Mouse (Mus musculus) lung, embryonic 16.5 days (tissue): ENCODE data around the gene Adck1. TPM values are rescaled to one million over a fixed set of nuclear protein-coding genes. Genes with fewer than 3 reads are reported as not detected.

Experiments
- ATAC-seq: fragments of 200-750 bp; cut with Nextera tagmentation; 2 replicates; pipeline ENCODE4 v1.8.0; 2017; ENCODE audit warnings: low read depth, mild to moderate bottlenecking, moderate library complexity
- H3K27ac ChIP-seq: fragments of 300-500 bp; sonication (generic); 2 replicates; pipeline ENCODE4 v1.5.1; 2014; ENCODE audit warnings: mild to moderate bottlenecking, control low read depth, low read length
- H3K27me3 ChIP-seq: fragments of 300-500 bp; sonication (generic); 2 replicates; pipeline ENCODE4 v1.6.1; 2014; ENCODE audit warnings: low read depth, low read length, mixed read lengths; ENCODE audit not compliant: control insufficient read depth, insufficient read depth
- H3K36me3 ChIP-seq: fragments of 300-500 bp; sonication (generic); 2 replicates; pipeline ENCODE4 v1.6.1; 2014; ENCODE audit warnings: low read length; ENCODE audit not compliant: control insufficient read depth, insufficient read depth
- H3K4me1 ChIP-seq: fragments of 300-500 bp; sonication (generic); replicated peaks from 2 replicates; pipeline ENCODE4 v1.6.1; 2014; ENCODE audit warnings: low read length, mixed read lengths; ENCODE audit not compliant: control insufficient read depth, insufficient read depth
- H3K4me2 ChIP-seq: fragments of 300-500 bp; sonication (generic); 2 replicates; pipeline ENCODE4 v1.6.1; 2014; ENCODE audit warnings: low read depth, low read length, control low read depth
- H3K4me3 ChIP-seq: fragments of 300-500 bp; sonication (generic); 2 replicates; pipeline ENCODE4 v1.5.1; 2014; ENCODE audit warnings: mild to moderate bottlenecking, low read length, control low read depth
- H3K9ac ChIP-seq: fragments of 300-500 bp; sonication (generic); 2 replicates; pipeline ENCODE4 v1.6.1; 2014; ENCODE audit warnings: low read length, control low read depth
- H3K9me3 ChIP-seq: fragments of 300-500 bp; sonication (generic); 2 replicates; pipeline ENCODE4 v1.6.1; 2016; ENCODE audit warnings: low read length; ENCODE audit not compliant: control insufficient read depth
- WGBS: fragments of 180-500 bp; shearing (Covaris S2); extraction: QIAGEN DNeasy Blood & Tissue Kit; methylation state at CpG from one replicate; pipeline ENCODE4 v1.1.7; 2014; 5-methylcytosine and 5-hydroxymethylcytosine counted together
- polyA plus RNA-seq: library from polyadenylated mRNA; unstranded; fragments of >200 nt; fragmentation: Nextera tagmentation; extraction: Ambion mirVana; gene quantifications from 2 replicates; pipeline ENCODE4 v1.2.1, GENCODE M21; 2015

Adck1 gene
- polyA plus RNA-seq, 1 experiment from 2014 or later, result 17.1 TPM

DNA sequence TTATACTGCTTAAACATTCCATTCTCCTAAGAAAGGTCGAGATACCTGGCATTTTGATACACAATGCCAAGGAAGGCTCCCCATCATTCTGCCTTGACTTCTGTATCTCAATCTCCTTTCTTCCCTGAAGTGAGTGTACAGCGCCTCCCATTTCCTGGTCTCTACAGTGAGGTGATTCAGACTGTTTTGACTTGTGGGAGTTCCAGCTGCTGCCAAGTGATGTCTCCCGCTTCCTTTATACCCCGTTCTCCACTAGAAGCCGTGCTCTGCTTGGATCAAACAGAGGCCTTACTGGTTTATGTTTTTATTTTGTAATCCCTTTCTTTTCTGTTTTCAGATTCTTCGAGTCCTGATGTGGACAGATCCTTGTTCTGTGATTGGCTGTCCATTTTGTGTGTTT lies 116.3 kb downstream of the Adck1 start:
- Histone ChIP-seq H3K27ac (no peak overlapping the region), H3K36me3 (no peaks in the 10 kb centered on the region), H3K4me3 (no peak overlapping the region), H3K27me3 (no peaks in the 10 kb centered on the region), H3K4me2 (no peak overlapping the region), H3K4me1 (no peaks in the 10 kb centered on the region), H3K9me3 (no peaks in the 10 kb centered on the region), H3K9ac (no peak overlapping the region)
- 69% methylated on average over 6 of the region's 6 CpGs for WGBS
- ATAC-seq, result no peak

DNA sequence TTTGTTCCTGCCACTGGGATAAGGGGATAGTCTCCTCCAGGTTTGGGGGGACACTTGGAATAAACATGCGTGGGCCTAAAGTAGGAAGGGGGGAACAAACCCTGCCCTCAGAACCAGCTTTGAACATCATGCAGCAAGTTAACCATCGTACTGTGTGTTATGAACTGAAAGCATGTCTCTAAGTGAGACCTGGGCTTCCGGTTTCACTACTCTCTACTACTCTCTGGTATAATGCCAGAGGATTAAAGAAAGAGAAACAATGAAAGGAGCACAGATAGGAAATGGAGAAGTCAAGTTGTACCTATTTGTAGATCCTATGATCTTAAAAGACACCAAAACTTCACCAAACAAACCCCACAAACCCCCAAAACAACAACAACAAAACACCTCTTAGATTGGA lies 121.3 kb downstream of the Adck1 start:
- Histone ChIP-seq H3K9ac (no peak overlapping the region), H3K27me3 (no peaks in the 10 kb centered on the region), H3K4me1 (no peaks in the 10 kb centered on the region), H3K36me3 (no peaks in the 10 kb centered on the region), H3K27ac (no peak overlapping the region), H3K4me3 (no peak overlapping the region), H3K9me3 (no peaks in the 10 kb centered on the region), H3K4me2 (no peak overlapping the region)
- ATAC-seq, result no peak
- 78% methylated on average over 3 of the region's 3 CpGs for WGBS

- H3K4me1 ChIP-seq, result no peaks in the 10 kb centered on the region
- H3K27ac ChIP-seq, result no peak overlapping the region
- no peaks in the 10 kb centered on the region for H3K36me3 ChIP-seq
- 46% methylated on average over 2 of the region's 2 CpGs for WGBS
- H3K27me3 ChIP-seq, result no peaks in the 10 kb centered on the region
- ATAC-seq, result no peak
- no peak overlapping the region for H3K4me3 ChIP-seq
- no peaks in the 10 kb centered on the region for H3K9me3 ChIP-seq
- H3K9ac ChIP-seq, result no peak overlapping the region
- H3K4me2 ChIP-seq, result no peak overlapping the region
Measured at GRCm38 (mm10) chr12:88490881-88491280, 130.5 kb downstream of the Adck1 start.

Other genes starting within 250 kb of the Adck1 start
- gene Gm10436, start 178.4 kb upstream of the Adck1 start, polyA plus RNA-seq, result not detected in 2 replicates
- gene Gm8332, start 110.5 kb upstream of the Adck1 start, polyA plus RNA-seq, result not detected in 2 replicates
- not detected in 2 replicates for gene Gm5662, start 86.1 kb upstream of the Adck1 start, polyA plus RNA-seq
- gene Gm5039, start 36.5 kb upstream of the Adck1 start, polyA plus RNA-seq, result not detected in 2 replicates